Mouse (Mus musculus): ENCODE data around the gene Cpeb1. TPM values are rescaled to one million over a fixed set of nuclear protein-coding genes. Genes with fewer than 3 reads are reported as not detected.
"Not testable (repeated sequence)": the region's sequence is repeated elsewhere in the genome, so short reads cannot be mapped to it uniquely, and the experiment has no call there.

The Cpeb1 gene
- 10 to 100 TPM in 1 of 2 experiments, 1 to 10 TPM in 1; 8.7 to 13.2 TPM for total RNA-seq (2021)
- long read RNA-seq, experiment 1, partial matches to known transcripts: 0 of 2 reads
- long read RNA-seq, experiment 1, other reads (novel, unspliced or antisense): 2 of 2 reads
- long read RNA-seq, experiment 2, partial matches to known transcripts: 0 of 5 reads
- long read RNA-seq, experiment 2, other reads (novel, unspliced or antisense): 5 of 5 reads

DNA sequence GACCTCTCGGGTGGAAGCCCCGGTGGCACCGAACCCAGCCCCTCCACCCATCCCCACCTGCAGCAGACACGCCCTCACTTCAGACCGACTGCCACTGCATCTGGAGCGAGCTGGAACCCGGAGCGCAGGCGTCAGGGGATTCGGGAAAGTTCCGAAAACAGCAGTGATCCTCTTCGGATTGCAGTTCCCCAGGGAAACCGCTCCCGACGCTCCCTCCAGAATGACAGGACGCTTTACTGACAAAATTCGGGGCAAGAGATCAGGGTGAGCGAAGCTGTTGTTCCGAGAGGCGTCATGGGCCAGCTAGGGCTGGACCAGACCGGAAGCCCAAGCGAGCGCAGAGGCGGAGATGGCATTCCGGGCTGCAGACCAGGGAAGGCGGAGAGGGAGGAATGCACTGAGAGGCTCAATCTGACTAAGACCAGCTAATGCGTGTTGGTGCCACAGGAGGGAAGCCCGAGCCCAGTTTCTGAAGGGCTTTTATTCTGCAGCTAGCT, at the start of gene Cpeb1:
Gene Cpeb1, minus strand, starts transcription at position 311 of the 497 bp plus-strand sequence.
- peak; percentile 79 for DNase-seq

DNA sequence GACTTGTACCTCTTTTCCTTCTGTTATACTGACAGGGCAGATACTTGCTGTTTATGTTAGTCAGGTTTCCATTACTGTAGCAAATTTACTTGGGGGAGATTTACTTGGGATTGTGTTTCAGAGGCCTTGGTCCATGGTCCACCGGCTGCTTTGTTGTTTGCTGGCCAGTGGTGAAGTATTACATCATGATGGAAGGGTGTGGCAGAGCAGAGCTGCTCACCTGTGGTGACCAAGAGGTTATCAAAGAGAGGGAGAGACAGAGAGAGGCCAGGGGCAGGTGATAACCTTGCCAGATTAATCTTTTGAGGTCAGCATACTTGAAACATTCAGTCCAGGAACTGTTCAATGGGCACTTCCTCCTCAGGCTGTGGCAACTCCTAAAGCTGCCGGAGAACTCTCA, 45.8 kb upstream of the Cpeb1 start:
- DNase-seq: no peak

GRCm38 (mm10) chr7:81498181-81498580, 42.9 kb upstream of the Cpeb1 start, which contains the start of gene BC048679:
Gene BC048679, minus strand, starts transcription at chr7:81498281.
- no peak for DNase-seq

GRCm38 (mm10) chr7:81497171-81497570, 41.9 kb upstream of the Cpeb1 start:
- DNase-seq: no peak

GRCm38 (mm10) chr7:81493331-81494021, 38.2 kb upstream of the Cpeb1 start, which contains the start of gene Ap3b2:
Gene Ap3b2, minus strand, starts transcription at chr7:81493925.
- DNase-seq: peak; percentile 86

DNA sequence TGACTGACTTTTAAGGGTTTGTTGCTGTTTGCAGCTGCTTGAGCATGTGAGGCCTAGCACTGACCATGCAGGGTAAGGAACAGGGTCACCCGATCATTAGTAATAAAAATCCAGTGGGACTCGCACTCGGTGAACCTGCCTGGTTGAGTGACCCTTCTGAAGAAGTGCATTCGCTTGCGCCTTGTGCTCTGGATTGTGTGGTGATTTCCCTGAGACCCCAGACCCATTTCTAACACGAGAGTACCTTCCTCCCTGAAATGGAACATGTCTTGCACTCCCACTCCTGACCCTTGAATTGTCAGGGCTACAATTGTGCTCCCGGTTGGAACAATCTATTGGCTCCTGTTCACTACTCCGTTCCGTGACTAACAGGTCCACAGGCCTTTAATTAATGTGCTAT, 37.4 kb upstream of the Cpeb1 start:
- no peak for DNase-seq

- no peak for DNase-seq
These were observed 34.4 kb upstream of the Cpeb1 start for GRCm38 (mm10) chr7:81489649-81490048.

- DNase-seq: no peak
These were observed 25.5 kb upstream of the Cpeb1 start for GRCm38 (mm10) chr7:81480800-81481199.

DNA sequence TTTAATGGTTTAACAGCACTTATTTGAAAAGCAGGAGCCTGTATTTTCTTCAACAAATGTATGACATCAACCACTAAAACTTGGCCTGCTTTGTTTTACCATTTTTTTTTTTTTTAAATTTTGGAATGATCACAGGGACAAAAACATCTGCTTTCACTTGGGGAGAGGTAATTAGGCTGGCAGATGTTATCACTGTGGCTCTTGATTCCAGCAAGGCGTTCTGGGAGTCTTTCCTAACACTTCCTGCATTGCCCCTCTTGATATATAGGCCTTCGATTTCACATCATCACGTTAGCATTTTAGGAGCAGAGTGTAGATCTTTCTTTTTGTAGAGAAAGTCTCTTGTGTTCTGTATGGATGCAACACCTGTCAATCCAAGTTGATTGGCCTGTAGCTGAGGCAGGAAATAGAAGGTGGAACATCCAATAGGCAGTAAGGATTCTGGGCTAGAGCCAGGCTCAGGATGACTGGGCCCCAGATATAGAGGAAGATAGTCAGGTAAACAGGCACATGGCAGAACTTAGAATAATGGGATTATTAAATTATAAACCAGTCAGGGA, 24.3 kb upstream of the Cpeb1 start:
- DNase-seq: no peak

DNA sequence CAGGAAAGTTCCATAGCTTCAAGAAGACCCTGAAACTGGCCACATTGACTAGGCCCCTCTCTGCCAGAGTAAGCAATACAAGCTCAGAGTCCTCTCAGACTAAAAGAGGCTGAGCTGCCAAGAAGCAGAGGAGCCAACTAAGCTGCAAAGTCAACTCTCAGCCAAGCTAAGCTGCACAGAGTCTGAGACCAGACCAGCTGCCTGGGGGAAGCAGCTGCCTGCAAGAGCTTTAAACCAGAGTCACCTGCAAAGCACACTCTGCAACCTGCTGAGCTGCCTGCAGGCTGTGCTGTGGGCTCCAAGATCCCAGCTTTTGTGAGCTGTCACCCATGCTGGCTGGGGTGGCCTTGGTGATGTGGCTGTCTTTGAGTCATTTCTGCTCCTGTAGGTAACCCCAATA, 23.0 kb upstream of the Cpeb1 start:
- DNase-seq: not testable (repeated sequence)

- no peak for DNase-seq
These were observed 21.6 kb upstream of the Cpeb1 start for GRCm38 (mm10) chr7:81476833-81477232.

DNA sequence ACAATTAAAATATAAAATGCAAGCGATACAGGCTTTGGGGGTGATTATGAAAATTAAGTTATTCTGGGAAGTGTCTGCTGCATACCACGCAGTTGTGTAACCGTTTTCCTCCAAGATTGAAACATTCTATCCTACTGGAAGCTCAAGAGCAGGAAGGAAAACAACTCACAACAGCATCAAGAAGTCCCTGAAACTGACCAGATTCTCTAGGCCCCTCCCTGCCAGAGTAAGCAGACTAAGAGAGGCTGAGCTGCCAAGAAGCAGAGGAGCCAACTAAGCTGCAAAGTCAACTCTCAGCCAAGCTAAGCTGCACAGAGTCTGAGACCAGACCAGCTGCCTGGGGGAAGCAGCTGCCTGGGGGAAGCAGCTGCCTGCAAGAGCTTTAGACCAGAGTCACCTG, 20.0 kb upstream of the Cpeb1 start:
- DNase-seq: no peak

DNA sequence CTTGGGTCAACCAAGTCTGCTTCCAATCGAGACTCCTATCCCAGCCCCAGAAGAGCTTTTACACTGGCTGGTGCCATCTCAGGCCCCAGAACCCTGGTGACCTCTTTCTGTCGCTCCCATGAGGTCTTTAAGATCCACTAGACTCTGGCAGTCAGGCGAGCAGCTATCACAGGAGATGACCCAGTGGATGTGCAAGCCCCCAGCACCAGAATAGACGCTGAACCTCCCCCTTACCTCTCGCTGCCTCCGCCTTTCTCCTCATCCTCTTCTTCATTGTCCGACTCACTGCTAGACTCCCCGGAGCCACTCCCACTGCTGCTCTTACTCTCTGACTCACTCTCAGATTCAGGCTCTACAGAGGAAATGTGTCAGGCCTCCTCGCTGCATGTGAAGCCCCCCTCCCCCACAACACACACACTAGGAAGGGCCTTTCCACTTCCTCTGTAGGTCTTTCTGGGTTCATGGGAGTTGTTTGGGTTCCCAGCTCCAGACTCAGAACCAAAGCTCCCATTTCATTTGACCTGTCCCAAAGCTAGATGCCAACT, 9.7 kb upstream of the Cpeb1 start:
- DNase-seq: no peak

DNA sequence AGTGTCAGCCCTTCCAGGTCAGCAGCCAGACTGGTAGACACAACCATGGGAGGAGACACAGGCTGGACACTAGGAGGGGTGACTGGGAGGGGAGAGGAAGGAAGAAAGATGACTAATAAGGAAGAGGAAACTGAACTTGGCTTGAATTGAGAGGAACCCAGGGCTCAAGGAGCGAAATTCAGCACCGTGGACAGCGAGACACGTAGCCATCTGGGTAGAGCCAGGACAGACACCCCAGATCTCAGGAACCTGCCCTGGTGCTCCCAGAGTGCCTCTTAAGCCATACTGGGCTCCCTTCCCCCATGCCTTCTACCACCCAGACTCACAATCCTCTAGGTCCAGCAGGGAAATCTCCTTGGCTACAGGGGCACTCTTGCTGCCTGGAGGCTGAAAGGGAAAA, 8.9 kb upstream of the Cpeb1 start:
- DNase-seq: peak; percentile 58

DNA sequence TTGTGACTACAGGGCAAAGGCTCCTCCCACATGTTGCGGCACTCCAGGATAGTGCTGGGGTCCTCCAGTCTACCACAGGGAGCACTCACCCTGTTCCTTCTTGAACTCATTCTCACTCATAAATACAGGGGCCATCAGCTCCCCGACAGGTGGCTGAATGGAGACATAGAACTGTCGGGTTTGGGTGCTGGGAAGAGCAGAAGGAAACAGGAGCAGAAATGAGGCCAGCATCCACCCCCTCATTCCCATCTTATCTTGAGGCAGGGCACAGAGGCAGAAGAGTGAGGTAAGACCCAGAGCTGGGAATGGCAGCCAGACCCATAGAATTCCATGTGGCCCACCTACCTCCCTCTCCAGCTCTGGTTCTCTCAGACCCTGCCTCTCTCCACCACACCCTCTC, 7.5 kb upstream of the Cpeb1 start:
- no peak for DNase-seq

- peak; percentile 62 for DNase-seq
These were observed 780 bp downstream of the Cpeb1 start for GRCm38 (mm10) chr7:81454331-81455039.

- peak; percentile 46 for DNase-seq
These were observed 1.6 kb downstream of the Cpeb1 start for GRCm38 (mm10) chr7:81453443-81454274.

- DNase-seq: peak; percentile 54
These were observed 2.3 kb downstream of the Cpeb1 start for GRCm38 (mm10) chr7:81452971-81453441.

GRCm38 (mm10) chr7:81398957-81399356, 56.3 kb downstream of the Cpeb1 start:
- DNase-seq: no peak

- no peak for DNase-seq
These were observed 75.9 kb downstream of the Cpeb1 start for GRCm38 (mm10) chr7:81379363-81379762.

GRCm38 (mm10) chr7:81372337-81372920, 82.8 kb downstream of the Cpeb1 start:
- DNase-seq: peak; percentile 61
